Mouse (Mus musculus): ENCODE measurements around the gene Ficd.

DNA sequence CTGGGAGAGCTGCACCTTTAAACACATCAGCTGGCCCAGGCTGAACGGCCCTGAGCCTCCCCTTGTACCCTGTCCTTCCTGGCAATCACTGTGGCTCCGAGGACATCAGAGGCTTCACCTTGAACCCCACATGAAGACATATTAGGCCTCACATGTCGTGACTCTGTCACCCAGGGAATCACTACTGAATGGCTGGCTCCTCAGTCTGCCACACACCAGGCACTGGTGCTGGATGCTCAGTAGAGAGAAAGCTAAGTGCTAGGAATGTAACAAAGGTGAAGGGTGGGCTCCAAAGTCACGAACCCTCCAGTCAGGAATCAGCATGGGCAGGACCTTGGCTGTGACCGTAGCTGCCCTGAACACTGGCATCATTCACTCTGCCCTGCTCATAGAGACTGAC, 44.0 kb downstream of the Ficd start:
- TF ChIP-seq CTCF (IDR thresholded peaks at IDR 0.05) (no peak), POLR2A (IDR thresholded peaks at IDR 0.05; ENCODE audit: insufficient read depth, low read depth, low read length) (no peak)
